Mouse (Mus musculus): ENCODE results near the gene Smad6.

DNA sequence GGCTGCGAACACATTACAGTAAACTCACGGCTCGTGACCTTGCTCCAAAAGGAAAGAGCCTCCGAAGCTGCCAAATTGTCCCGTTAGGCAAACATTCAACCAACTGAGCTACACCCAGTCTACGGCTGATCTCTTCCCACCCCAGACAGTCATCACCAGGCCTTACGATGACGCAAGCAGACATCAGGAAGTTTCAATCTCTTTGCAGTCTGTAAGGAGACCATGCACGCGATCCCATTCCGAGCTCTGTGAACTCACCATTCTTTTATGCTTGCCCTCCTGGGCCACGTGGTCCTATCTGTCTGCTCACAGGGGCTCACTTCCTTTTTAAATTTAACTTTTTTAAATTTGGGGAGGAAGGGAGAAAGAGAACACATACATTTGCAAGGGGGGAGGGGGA, 32.6 kb downstream of the Smad6 start:
- TF ChIP-seq CTCF (IDR thresholded peaks at IDR 0.05; ENCODE audit: control insufficient read depth, insufficient read depth, low read length) (no peak), POLR2A (IDR thresholded peaks at IDR 0.05; ENCODE audit: borderline replicate concordance, control insufficient read depth, low read depth, low read length) (no peak)
